Comparison of ENCODE assay signal across 7 mouse cellular contexts in the genomic region with DNA sequence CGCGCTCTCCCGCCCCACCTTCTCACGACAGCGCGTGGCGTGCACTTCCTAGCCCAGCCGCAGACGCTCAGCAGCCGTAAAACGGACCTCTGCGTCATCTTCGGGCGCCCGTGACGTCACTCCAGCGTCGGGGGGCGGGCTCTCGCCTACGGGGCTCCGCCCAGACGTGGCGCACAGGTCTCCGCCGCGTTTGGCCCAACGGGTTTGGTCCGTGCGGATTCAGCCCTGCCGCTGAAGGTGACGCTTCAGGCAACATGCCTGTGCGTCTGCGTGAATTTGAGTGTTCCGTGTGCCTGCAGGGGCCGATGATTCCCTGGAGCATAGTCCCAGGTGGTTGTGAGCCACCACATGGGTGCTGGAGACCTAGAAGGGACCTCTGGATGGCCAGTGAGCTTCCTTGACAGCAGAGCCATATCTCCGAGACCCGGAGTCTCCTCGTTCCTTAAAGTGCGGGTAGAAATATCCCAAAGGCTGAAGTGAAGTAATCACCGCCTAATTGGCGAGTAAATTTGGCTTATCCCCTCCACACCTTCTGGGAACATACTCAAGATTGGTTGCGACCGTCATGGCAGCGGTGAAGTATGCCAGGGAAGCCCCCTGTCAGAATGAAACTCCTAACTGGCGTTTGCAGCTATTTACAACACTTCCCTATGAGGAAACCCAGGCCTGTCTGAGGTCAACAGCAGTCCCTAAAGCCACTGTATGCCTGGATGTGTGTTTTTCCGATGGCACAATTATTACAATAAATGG. TPM values are rescaled to one million over a fixed set of nuclear protein-coding genes. Genes with fewer than 3 reads are reported as not detected.
DNase-seq lines count a peak whose midpoint lies in the region; ATAC-seq lines count a peak whose summit lies in the region.

TSS of gene Aasdh (minus strand) at position 110 of the 750 bp plus-strand sequence.

- peak; percentile 99 for DNase-seq in adrenal gland, postnatal 25 days
- peak; percentile 99 for DNase-seq in heart, adult 11 months
- peak; percentile 96 for DNase-seq in kidney, adult 18-20 months
- DNase-seq in limb, embryonic 11.5 days (ENCODE audit: low spot score), result peak; percentile 100
- peak; percentile 99 for DNase-seq in midbrain, embryonic 14.5 days
- DNase-seq in spleen, adult 18-20 months, result peak; percentile 91 to 96

- H3K9me3 ChIP-seq in embryonic facial prominence, embryonic 12.5 days, result no peaks in the 10 kb centered on the region
- no peaks in the 10 kb centered on the region for H3K9me3 ChIP-seq in limb, embryonic 11.5 days (ENCODE audit: control insufficient read depth, low read length)
- no peaks in the 10 kb centered on the region for H3K9me3 ChIP-seq in midbrain, embryonic 14.5 days (ENCODE audit: control insufficient read depth, low read length)

- no peaks in the 10 kb centered on the region for H3K27me3 ChIP-seq in embryonic facial prominence, embryonic 12.5 days
- no peaks in the 10 kb centered on the region for H3K27me3 ChIP-seq in limb, embryonic 11.5 days (ENCODE audit: control insufficient read depth, insufficient read depth, low read length)
- H3K27me3 ChIP-seq in midbrain, embryonic 14.5 days (ENCODE audit: control insufficient read depth, insufficient read depth, low read length), result no peaks in the 10 kb centered on the region

- peak within 1 kb of the TSS; percentile 72 for H3K4me2 ChIP-seq in embryonic facial prominence, embryonic 12.5 days (replicated peaks)
- H3K4me2 ChIP-seq in limb, embryonic 11.5 days (ENCODE audit: low read depth, severe bottlenecking), result peak within 1 kb of the TSS; percentile 75
- H3K4me2 ChIP-seq in midbrain, embryonic 14.5 days (ENCODE audit: low read length), result peak within 1 kb of the TSS; percentile 64

- H3K36me3 ChIP-seq in embryonic facial prominence, embryonic 12.5 days, result no peaks in the 10 kb centered on the region
- H3K36me3 ChIP-seq in limb, embryonic 11.5 days (ENCODE audit: control insufficient read depth, insufficient read depth, low read length), result no peaks in the 10 kb centered on the region; the same call in 1 of the 2 replicates
- no peaks in the 10 kb centered on the region for H3K36me3 ChIP-seq in midbrain, embryonic 14.5 days (ENCODE audit: control insufficient read depth, insufficient read depth, low read length)

- under 1% methylated on average over 47 of the region's 47 CpGs for WGBS in embryonic facial prominence, embryonic 12.5 days
- under 1% methylated on average over 47 of the region's 47 CpGs for WGBS in limb, embryonic 11.5 days
- under 1% methylated on average over 47 of the region's 47 CpGs for WGBS in midbrain, embryonic 14.5 days

- peak within 1 kb of the TSS; percentile 86 for H3K27ac ChIP-seq in embryonic facial prominence, embryonic 12.5 days
- H3K27ac ChIP-seq in limb, embryonic 11.5 days (replicated peaks; ENCODE audit: low read depth, low read length), result peak within 1 kb of the TSS; percentile 47; the same call in 1 of the 2 replicates
- peak within 1 kb of the TSS; percentile 83 for H3K27ac ChIP-seq in midbrain, embryonic 14.5 days (replicated peaks; ENCODE audit: low read depth, low read length)

- H3K9ac ChIP-seq in embryonic facial prominence, embryonic 12.5 days, result peak within 1 kb of the TSS; percentile 74
- H3K9ac ChIP-seq in limb, embryonic 11.5 days (ENCODE audit: low read length), result peak within 1 kb of the TSS; percentile 81
- H3K9ac ChIP-seq in midbrain, embryonic 14.5 days (replicated peaks; ENCODE audit: low read length), result peak within 1 kb of the TSS; percentile 68

- H3K4me3 ChIP-seq in embryonic facial prominence, embryonic 12.5 days, result peak within 1 kb of the TSS; percentile 66
- peak within 1 kb of the TSS; percentile 69 for H3K4me3 ChIP-seq in limb, embryonic 11.5 days (ENCODE audit: low read depth, low read length)
- H3K4me3 ChIP-seq in midbrain, embryonic 14.5 days (replicated peaks; ENCODE audit: low read depth, low read length), result peak within 1 kb of the TSS; percentile 75

- H3K4me1 ChIP-seq in embryonic facial prominence, embryonic 12.5 days, result peaks cover 5% of the 10 kb centered on the region; the same call in 1 of the 2 replicates
- no peaks in the 10 kb centered on the region for H3K4me1 ChIP-seq in limb, embryonic 11.5 days (ENCODE audit: control insufficient read depth, insufficient read depth, low read length)
- H3K4me1 ChIP-seq in midbrain, embryonic 14.5 days (ENCODE audit: control insufficient read depth, insufficient read depth, low read length), result no peaks in the 10 kb centered on the region

- peak; percentile 95 for ATAC-seq in embryonic facial prominence, embryonic 12.5 days (ENCODE audit: insufficient number of reproducible peaks, insufficient read depth, low FRiP score, low TSS enrichment)
- peak; percentile 97 for ATAC-seq in limb, embryonic 11.5 days (ENCODE audit: insufficient number of reproducible peaks, low FRiP score, low TSS enrichment, low read depth)
- ATAC-seq in midbrain, embryonic 14.5 days (ENCODE audit: low FRiP score, low TSS enrichment), result peak; percentile 99

RNA-seq across cellular contexts. Expression of gene Aasdh, which starts in this region (rescaled TPM):
- 24.0 and 32.1 TPM in 2 replicates for total RNA-seq in adrenal gland, postnatal 25 days (2021)
- 21.7 and 23.3 TPM in 2 replicates for polyA plus RNA-seq in embryonic facial prominence, embryonic 12.5 days (2016; fragmentation: Nextera tagmentation; extraction: Ambion mirVana)
- 16.2 and 23.9 TPM in 2 replicates for polyA plus RNA-seq in limb, embryonic 11.5 days (2014; fragmentation: Nextera tagmentation; extraction: Ambion mirVana)
- 16.2 and 19.5 TPM in 2 replicates for polyA plus RNA-seq in midbrain, embryonic 14.5 days (2014; fragmentation: Nextera tagmentation; extraction: Ambion mirVana)

Comparison
In these comparisons a context has a peak if more than half of its experiments do, and no peak if none do; other contexts are left out.
1. Peak in every context shown above with its lines: DNase-seq, ATAC-seq, H3K4me3 ChIP-seq and H3K27ac ChIP-seq.